Mouse (Mus musculus): ENCODE measurements at regions not wholly inside any gene's neighbourhood (a gene's known extent, or its start where the extent isn't known, plus 50 kb on each side); places are given as distances from the start of the nearest gene placed in this dataset.

DNA sequence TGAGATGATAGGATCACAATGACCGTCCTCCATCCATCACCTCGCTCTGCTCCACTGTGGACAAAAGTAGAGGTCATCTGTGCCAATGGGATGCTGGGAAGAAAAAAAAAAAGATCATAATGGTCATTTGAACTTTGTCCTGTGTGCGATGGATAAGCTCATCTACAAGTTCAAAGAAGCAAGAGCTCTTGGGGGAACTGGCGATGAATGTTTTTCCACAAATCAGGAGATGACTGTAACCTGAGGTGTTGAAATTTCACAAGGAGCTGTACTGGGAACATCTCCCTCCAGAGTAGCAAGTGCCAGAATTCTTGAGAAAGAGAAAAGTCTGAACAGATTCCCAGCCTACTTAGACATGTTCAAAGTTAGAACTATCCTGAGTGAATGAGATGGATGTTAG, 287.0 kb downstream of the Tns3 start:
- H3K4me3 ChIP-seq = no peak overlapping the region
- H3K36me3 ChIP-seq = no peaks in the 10 kb centered on the region
- H3K4me1 ChIP-seq = no peaks in the 10 kb centered on the region
- no peaks in the 10 kb centered on the region for H3K27me3 ChIP-seq
- no peak overlapping the region for H3K4me2 ChIP-seq (replicated peaks)
- no peak overlapping the region for H3K9ac ChIP-seq (replicated peaks)
- H3K27ac ChIP-seq (replicated peaks) = no peak overlapping the region
- 91% methylated on average over 4 of the region's 4 CpGs for WGBS
- no peaks in the 10 kb centered on the region for H3K9me3 ChIP-seq
- ATAC-seq (replicated peaks) = no peak

DNA sequence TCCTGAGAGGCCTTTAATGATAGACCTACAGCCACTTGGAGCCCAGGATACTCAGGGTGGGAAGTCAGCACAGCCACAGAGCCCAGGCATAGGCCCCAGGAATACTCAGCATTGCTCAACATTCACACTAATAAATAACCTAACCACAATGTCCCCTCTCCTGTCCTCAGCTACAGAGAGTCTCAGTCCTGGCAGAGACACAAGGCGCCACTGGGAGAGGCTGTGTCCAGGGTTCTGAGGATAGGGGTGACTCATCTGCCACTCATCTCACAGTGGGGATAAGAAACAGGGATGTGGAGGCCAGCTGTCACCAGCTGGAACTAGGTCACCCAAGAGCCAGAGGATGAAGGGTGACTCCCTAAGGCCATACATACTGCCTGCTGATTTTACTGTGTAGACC, 298.8 kb downstream of the Tns3 start:
- Histone ChIP-seq H3K4me2 (replicated peaks) (no peak overlapping the region), H3K27me3 (no peaks in the 10 kb centered on the region), H3K4me1 (no peaks in the 10 kb centered on the region), H3K9ac (replicated peaks) (no peak overlapping the region), H3K27ac (replicated peaks) (no peak overlapping the region), H3K4me3 (no peak overlapping the region), H3K9me3 (no peaks in the 10 kb centered on the region), H3K36me3 (no peaks in the 10 kb centered on the region)
- ATAC-seq (replicated peaks) = no peak
- 94% methylated on average over 1 of the region's 1 CpGs for WGBS

DNA sequence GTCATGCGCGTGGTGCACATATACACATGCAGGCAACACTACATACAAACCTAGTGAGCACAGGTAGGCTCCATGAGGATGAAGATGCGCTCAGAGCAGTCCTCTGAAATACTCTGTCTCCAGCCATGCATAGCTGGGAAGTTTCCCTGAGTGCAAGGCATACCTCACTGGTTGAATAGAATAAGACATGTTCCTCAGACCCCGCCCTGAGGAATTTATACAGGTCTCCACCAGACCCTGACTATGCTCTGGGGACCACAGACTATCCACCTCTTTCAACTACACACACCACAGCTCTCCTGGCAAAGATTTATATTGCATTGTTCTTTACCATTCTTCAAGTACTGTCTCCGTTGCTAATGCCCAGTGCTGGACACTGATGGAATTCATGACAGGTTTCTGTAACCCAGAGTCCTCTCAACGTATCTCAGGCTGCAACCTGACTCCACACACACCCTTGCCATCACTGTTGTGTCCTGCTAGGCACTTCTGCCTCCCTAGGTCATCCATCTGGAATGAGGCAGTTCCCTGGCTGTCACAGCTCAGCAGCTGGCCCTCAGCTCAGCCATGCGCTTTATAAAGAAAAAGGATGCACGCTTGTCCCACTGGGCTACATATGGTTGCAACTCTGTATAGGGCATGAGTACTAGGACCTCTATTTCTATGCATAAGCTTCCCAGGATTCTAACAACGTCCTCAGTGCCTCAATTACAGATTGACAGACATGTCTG, 299.5 kb downstream of the Tns3 start:
- no peak overlapping the region for H3K27ac ChIP-seq (replicated peaks)
- H3K4me3 ChIP-seq = no peak overlapping the region
- WGBS = 82% methylated on average over 9 of the region's 9 CpGs
- no peak for ATAC-seq (replicated peaks)
- no peaks in the 10 kb centered on the region for H3K4me1 ChIP-seq
- no peaks in the 10 kb centered on the region for H3K36me3 ChIP-seq
- no peaks in the 10 kb centered on the region for H3K9me3 ChIP-seq
- no peak overlapping the region for H3K9ac ChIP-seq (replicated peaks)
- H3K4me2 ChIP-seq (replicated peaks) = no peak overlapping the region
- H3K27me3 ChIP-seq = no peaks in the 10 kb centered on the region

DNA sequence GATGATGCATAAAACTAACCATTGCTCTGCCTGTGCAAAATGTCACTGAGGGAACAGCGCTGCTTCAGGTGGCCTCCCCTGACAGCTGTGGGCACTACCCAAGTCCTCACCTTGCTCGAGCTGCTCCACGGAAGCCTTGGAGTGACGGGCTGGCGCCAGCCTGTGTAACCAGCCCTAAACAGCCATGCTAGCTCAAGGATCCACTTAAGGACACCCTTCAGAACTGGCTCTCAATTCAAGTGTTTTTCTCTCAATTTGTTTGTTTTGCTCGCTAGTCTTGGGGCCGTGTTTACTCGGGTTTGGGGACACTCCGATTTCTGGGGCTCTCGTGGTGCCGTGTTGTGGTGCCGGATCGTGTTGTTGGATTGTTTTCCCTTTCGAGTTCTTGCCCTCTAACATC, 319.4 kb downstream of the Tns3 start:
- no peak overlapping the region for H3K27ac ChIP-seq (replicated peaks)
- no peaks in the 10 kb centered on the region for H3K4me1 ChIP-seq
- no peaks in the 10 kb centered on the region for H3K27me3 ChIP-seq
- no peak overlapping the region for H3K4me2 ChIP-seq (replicated peaks)
- no peaks in the 10 kb centered on the region for H3K9me3 ChIP-seq
- ATAC-seq (replicated peaks) = no peak
- no peak overlapping the region for H3K4me3 ChIP-seq
- WGBS = 86% methylated on average over 14 of the region's 14 CpGs
- no peaks in the 10 kb centered on the region for H3K36me3 ChIP-seq
- H3K9ac ChIP-seq (replicated peaks) = no peak overlapping the region

DNA sequence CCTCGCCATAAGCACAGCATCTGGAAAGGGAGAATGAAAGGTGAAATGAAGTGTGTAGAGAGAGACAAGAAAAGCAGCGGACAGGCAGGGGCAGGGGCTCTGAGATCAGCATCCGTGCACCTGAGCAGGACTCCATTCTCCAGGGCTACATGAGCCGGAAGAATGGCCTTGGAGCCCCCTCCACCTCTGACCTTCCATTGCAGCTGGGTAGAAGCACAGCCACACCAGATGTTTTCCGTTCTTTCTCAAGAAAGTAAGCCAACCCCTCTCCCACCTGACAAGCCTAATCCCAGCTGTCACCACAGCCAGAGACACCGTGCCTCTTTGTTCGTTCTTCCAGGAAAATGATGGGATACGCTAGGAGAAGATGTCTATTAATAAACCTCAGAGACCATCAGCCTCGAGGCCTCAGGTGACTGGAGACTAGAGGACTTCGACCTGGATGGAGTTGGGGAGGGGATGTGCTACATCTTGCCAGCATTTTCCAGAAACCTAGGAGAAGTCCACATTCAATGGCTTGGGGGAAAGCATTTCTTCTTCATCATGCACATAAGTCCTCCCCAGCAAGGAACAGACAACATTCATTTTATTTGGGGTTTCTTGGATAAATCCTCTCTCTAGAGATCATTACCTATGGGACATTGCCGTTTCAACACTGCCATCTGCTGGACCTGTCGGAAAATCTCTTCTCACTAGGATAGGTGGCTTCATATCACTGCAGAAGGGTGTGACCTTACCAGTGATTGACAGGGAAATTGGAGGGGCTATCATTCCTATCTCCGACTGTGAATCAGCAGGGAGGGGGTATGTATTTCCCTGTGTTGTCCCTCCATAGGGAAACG, 361.8 kb downstream of the Tns3 start:
- Histone ChIP-seq H3K27ac (replicated peaks) (no peak overlapping the region), H3K9me3 (no peaks in the 10 kb centered on the region), H3K4me2 (replicated peaks) (no peak overlapping the region), H3K4me1 (no peaks in the 10 kb centered on the region), H3K36me3 (no peaks in the 10 kb centered on the region), H3K4me3 (no peak overlapping the region), H3K9ac (replicated peaks) (no peak overlapping the region), H3K27me3 (no peaks in the 10 kb centered on the region)
- WGBS = 57% methylated on average over 14 of the region's 14 CpGs
- peak; percentile 82 for ATAC-seq (replicated peaks)

DNA sequence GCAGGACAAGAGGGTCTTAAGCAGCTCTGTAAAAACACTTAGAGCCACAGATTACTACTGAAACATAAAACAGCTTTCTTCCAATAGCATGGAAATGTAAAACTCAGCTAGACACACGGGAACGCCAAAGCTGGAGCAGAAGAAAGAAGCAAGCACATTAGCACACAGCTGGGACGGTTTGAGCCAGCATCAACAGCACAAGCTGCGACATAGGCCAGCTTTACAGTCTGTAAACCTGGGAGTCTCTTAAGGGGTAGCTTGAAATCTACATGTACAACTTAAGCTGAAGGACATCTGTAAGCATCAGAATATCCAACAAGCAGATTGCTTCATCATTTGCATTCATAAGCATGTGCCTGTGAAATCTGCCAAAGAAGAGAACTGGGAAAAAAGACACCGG, 366.9 kb downstream of the Tns3 start:
- Histone ChIP-seq H3K9me3 (no peaks in the 10 kb centered on the region), H3K27ac (replicated peaks) (no peak overlapping the region), H3K27me3 (no peaks in the 10 kb centered on the region), H3K4me3 (no peak overlapping the region), H3K4me2 (replicated peaks) (no peak overlapping the region), H3K4me1 (peaks cover 3% of the 10 kb centered on the region), H3K36me3 (no peaks in the 10 kb centered on the region), H3K9ac (replicated peaks) (no peak overlapping the region)
- WGBS = 65% methylated on average over 5 of the region's 5 CpGs
- no peak for ATAC-seq (replicated peaks)

DNA sequence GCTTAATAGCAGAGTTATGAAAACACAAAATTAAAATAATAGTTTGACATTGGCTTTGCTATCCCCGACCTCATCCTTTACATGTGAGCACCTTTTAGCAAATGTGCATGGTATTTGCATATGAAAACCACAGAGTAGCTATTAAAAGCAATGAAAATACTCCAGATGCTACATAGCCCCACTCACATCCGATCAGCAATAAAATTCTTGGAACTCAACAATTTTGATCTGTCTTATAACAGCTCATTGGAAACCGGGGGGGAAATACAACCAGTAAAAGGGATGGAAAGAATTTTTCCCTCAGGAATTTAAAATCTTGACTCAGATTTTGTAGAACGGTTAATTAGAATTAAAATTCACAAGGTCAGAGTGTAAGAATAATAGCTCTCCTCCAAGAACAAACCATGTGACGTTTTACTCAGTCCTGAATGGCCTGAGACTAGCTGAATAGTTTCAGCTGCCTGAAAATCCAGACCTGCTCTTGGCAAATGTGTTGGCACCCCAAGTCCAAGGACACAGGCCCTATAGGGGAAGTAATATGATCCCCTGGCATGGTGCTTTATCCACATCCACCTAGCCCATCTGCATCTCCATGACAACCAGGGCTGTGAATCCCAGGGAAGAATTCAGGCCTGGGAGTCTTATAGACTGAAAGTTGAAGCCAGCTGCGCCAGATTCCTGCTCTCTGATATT, 370.9 kb downstream of the Tns3 start:
- Histone ChIP-seq H3K27ac (replicated peaks) (no peak overlapping the region), H3K9me3 (no peaks in the 10 kb centered on the region), H3K27me3 (no peaks in the 10 kb centered on the region), H3K4me1 (peaks cover 3% of the 10 kb centered on the region), H3K36me3 (no peaks in the 10 kb centered on the region), H3K4me3 (no peak overlapping the region), H3K9ac (replicated peaks) (no peak overlapping the region), H3K4me2 (replicated peaks) (no peak overlapping the region)
- peak; percentile 74 for ATAC-seq (replicated peaks)
- WGBS = 25% methylated on average over 6 of the region's 6 CpGs

DNA sequence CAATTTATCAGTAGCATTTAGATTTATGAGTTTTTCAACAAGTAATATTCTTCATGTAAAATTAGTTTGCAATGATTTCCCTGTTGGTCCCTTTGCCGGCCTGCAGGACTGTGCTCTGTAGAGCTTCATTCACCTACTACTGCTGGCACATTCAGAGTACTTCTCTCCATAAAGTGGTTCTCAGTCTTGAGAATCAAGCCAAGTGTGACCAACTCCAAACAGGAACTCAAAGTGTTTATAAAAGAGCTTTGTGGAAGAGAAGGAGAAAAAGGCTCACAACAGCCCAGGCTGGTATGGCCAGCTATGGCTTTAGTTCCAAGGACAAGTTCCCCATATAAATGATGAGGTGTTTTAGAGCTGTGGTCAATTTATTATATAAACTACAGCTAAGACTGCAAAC, 379.1 kb downstream of the Tns3 start:
- Histone ChIP-seq H3K4me3 (no peak overlapping the region), H3K27me3 (no peaks in the 10 kb centered on the region), H3K9me3 (no peaks in the 10 kb centered on the region), H3K4me2 (replicated peaks) (no peak overlapping the region), H3K4me1 (no peaks in the 10 kb centered on the region), H3K36me3 (no peaks in the 10 kb centered on the region), H3K27ac (replicated peaks) (no peak overlapping the region), H3K9ac (replicated peaks) (no peak overlapping the region)
- WGBS = 95% methylated on average over 1 of the region's 1 CpGs
- ATAC-seq (replicated peaks) = no peak

DNA sequence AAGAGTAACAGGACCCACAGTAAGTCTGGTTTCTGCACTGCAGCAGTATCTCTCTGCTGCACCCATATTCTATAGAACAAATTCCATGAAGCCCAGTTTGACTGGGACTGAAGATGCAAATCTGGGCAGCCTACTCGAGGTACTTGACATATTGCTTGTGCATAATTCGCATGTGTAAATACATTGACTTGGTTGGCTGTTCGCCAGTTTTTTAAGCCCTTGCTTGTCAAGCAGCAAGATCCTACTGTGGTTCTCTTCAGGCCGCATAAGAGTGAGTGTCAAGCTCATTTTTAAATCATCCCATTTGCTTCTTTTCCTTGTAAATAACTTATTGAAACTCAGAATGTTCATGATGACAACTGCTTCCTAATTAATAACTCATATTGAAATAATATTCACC, 389.1 kb downstream of the Tns3 start:
- no peaks in the 10 kb centered on the region for H3K36me3 ChIP-seq
- H3K4me1 ChIP-seq = 0 out of 2 replicates have a peak, but pooled peaks cover 3% of the 10 kb centered on the region
- ATAC-seq (replicated peaks) = no peak
- H3K27ac ChIP-seq (replicated peaks) = no peak overlapping the region
- no peak overlapping the region for H3K4me2 ChIP-seq (replicated peaks)
- H3K4me3 ChIP-seq = no peak overlapping the region
- no peak overlapping the region for H3K9ac ChIP-seq (replicated peaks)
- no peaks in the 10 kb centered on the region for H3K27me3 ChIP-seq
- H3K9me3 ChIP-seq = no peaks in the 10 kb centered on the region
- 58% methylated on average over 4 of the region's 4 CpGs for WGBS

DNA sequence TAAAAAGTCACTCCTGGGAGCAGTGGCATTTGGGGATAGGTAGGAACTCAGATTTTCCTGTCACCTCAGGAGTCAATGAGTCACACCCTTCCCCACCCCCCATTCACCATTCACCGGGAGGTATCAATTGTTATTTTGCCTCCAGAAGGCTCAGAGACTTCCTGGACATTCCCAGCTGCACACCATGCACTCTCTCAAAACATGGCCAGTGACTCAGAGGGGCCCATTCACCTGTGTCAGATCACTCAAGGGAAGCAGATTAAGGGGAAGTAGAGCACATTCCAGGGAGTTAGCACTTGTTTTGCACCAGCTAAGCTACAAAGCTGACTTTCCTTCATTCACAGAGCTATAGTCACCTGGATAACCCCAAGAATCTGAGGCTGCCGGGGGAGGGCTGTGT, 395.2 kb downstream of the Tns3 start:
- no peak overlapping the region for H3K4me2 ChIP-seq (replicated peaks)
- no peaks in the 10 kb centered on the region for H3K27me3 ChIP-seq
- 75% methylated on average over 2 of the region's 2 CpGs for WGBS
- H3K9me3 ChIP-seq = no peaks in the 10 kb centered on the region
- H3K4me3 ChIP-seq = no peak overlapping the region
- H3K4me1 ChIP-seq = no peaks in the 10 kb centered on the region
- no peak overlapping the region for H3K9ac ChIP-seq (replicated peaks)
- H3K36me3 ChIP-seq = no peaks in the 10 kb centered on the region
- H3K27ac ChIP-seq (replicated peaks) = no peak overlapping the region
- ATAC-seq (replicated peaks) = no peak

DNA sequence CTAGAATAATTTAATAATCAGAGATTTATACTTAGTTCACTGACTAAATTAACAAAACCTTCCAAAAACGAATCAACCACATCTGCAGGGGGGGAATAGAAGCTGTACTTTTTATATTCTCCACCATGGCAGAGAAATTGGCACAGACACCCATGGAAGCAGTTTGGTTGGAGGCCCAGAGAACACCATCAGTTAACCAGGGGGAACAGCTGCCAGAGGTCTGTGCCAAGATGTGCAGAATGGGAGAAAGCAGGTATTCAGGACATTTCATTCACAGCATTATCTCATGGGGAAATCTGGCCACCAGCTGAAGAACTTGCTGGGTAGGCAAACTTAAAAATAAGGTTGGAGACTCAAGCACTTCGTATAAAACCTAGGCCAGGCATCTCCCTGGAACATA, 410.3 kb downstream of the Tns3 start:
- H3K4me2 ChIP-seq (replicated peaks) = no peak overlapping the region
- no peaks in the 10 kb centered on the region for H3K9me3 ChIP-seq
- no peaks in the 10 kb centered on the region for H3K36me3 ChIP-seq
- H3K4me1 ChIP-seq = no peaks in the 10 kb centered on the region
- H3K27me3 ChIP-seq = no peaks in the 10 kb centered on the region
- 53% methylated on average over 2 of the region's 2 CpGs for WGBS
- no peak overlapping the region for H3K4me3 ChIP-seq
- no peak overlapping the region for H3K27ac ChIP-seq (replicated peaks)
- H3K9ac ChIP-seq (replicated peaks) = no peak overlapping the region
- no peak for ATAC-seq (replicated peaks)

DNA sequence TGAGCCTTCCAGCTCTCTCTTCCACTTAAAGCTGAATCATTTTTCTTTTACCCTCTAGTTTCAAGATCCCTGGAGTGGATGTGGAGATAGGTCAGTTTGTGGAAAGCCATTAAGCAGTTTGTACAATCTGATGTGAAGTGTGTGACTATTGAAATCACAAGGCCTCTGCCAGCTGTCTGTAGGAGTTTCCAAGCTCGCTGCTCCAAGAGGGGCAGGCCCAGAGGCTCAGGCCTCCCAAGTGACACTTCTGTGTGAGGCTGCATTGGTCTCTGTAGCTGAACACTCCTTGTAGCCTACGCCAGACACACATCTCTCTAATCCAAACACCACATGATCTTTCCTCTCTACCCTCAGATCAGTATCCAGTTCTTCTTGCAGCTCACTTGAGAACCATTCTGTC, 413.0 kb downstream of the Tns3 start:
- H3K4me3 ChIP-seq = no peak overlapping the region
- no peak overlapping the region for H3K27ac ChIP-seq (replicated peaks)
- H3K4me2 ChIP-seq (replicated peaks) = no peak overlapping the region
- H3K27me3 ChIP-seq = no peaks in the 10 kb centered on the region
- no peaks in the 10 kb centered on the region for H3K36me3 ChIP-seq
- ATAC-seq (replicated peaks) = no peak
- H3K4me1 ChIP-seq = no peaks in the 10 kb centered on the region
- H3K9ac ChIP-seq (replicated peaks) = no peak overlapping the region
- 88% methylated on average over 2 of the region's 2 CpGs for WGBS
- H3K9me3 ChIP-seq = no peaks in the 10 kb centered on the region

All from forebrain, embryonic 15.5 days (tissue).